Mouse (Mus musculus): ENCODE measurements around the gene Actl6a. TPM values are rescaled to one million over a fixed set of nuclear protein-coding genes. Genes with fewer than 3 reads are reported as not detected.
A peak's percentile ranks its signal among the peaks of the same experiment; 100 is the strongest.
"Not testable (repeated sequence)": the region's sequence is repeated elsewhere in the genome, so short reads cannot be mapped to it uniquely, and the experiment has no call there.

Gene Actl6a
- polyA plus RNA-seq, 1 experiment: 0.90 TPM

DNA sequence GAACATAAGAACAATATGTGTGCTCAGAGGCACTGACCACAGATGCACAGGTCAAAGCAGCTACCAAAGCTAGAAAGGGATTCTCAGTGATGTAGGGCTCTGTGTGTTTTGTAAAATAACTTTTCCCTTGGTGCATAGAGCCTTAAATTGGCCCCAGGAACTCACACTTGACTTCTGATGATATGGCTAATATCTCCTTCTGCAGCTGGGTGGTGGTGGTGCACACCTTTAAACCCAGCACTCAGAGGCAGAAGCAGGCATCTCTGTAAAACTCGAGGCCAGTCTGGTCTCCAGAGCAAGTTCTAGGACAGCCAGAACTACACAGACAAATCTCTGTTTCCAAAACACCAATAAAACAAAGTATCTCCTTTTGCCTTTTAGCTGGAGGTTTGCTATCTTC lies 15.2 kb upstream of the Actl6a start:
- peak; percentile 62 for TF ChIP-seq TAL1 (IDR thresholded peaks at IDR 0.05; ENCODE audit: low read length)
- TF ChIP-seq GATA1 (IDR thresholded peaks at IDR 0.05; ENCODE audit: low read length): no peak
- H3K4me1 ChIP-seq (ENCODE audit: control insufficient read depth): peaks cover 82% of the 10 kb centered on the region

DNA sequence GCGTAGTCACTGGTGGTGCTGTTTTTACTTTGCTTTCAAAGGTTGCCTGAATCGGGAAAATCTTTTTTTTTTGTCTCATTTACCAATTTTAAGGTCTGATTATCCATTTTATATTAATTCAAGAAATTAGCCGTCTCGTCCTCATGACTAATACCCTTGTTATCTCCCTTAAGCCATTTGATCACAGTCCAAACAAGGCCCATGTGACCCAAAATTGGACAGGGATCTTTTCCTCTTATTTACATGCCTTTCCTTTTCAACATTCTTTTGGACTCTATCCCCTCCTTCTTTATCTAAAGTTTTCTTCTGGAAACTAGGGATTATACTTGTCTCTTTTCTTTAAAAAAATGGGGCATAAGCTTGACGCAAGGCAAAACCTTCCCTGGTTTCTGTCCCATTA lies 14.3 kb upstream of the Actl6a start:
- TF ChIP-seq TAL1 (IDR thresholded peaks at IDR 0.05; ENCODE audit: low read length) (no peak), GATA1 (IDR thresholded peaks at IDR 0.05; ENCODE audit: low read length) (no peak)
- Histone ChIP-seq H3K4me1 (ENCODE audit: control insufficient read depth) (peaks cover 82% of the 10 kb centered on the region), H3K4me3 (replicated peaks) (no peak overlapping the region), H3K36me3 (ENCODE audit: control insufficient read depth) (no peaks in the 10 kb centered on the region), H3K27me3 (ENCODE audit: control insufficient read depth) (no peaks in the 10 kb centered on the region), H3K9me3 (ENCODE audit: control insufficient read depth, low read length) (no peaks in the 10 kb centered on the region)

More for the DNA sequence above, 15.2 kb upstream of the Actl6a start:
- no peaks in the 10 kb centered on the region for H3K36me3 ChIP-seq (ENCODE audit: control insufficient read depth)
- H3K4me3 ChIP-seq (replicated peaks): peak overlapping the region; percentile 44
- no peaks in the 10 kb centered on the region for H3K9me3 ChIP-seq (ENCODE audit: control insufficient read depth, low read length)
- H3K27me3 ChIP-seq (ENCODE audit: control insufficient read depth): no peaks in the 10 kb centered on the region

DNA sequence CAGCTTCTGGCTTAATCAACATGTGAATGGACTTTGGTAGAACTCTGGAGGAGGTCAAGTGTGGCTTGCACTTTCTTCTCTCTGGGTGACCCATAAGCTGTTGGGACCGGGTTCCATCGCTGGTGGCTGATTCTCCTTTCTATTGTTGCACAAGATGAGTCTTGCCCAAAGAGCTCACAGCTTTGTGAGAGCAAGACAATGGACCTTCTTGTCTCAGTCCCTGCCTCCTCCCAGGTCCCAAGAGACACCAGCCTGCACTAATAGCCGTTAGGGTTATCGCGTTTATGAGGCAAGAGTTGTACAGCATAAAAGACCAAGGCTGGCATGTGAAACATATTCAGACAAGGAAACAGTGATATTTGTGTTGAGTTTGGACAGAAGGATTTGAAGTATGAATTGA lies 11.9 kb upstream of the Actl6a start:
- TF ChIP-seq TAL1 (IDR thresholded peaks at IDR 0.05; ENCODE audit: low read length): no peak
- H3K9me3 ChIP-seq (ENCODE audit: control insufficient read depth, low read length): no peaks in the 10 kb centered on the region
- no peaks in the 10 kb centered on the region for H3K27me3 ChIP-seq (ENCODE audit: control insufficient read depth)

DNA sequence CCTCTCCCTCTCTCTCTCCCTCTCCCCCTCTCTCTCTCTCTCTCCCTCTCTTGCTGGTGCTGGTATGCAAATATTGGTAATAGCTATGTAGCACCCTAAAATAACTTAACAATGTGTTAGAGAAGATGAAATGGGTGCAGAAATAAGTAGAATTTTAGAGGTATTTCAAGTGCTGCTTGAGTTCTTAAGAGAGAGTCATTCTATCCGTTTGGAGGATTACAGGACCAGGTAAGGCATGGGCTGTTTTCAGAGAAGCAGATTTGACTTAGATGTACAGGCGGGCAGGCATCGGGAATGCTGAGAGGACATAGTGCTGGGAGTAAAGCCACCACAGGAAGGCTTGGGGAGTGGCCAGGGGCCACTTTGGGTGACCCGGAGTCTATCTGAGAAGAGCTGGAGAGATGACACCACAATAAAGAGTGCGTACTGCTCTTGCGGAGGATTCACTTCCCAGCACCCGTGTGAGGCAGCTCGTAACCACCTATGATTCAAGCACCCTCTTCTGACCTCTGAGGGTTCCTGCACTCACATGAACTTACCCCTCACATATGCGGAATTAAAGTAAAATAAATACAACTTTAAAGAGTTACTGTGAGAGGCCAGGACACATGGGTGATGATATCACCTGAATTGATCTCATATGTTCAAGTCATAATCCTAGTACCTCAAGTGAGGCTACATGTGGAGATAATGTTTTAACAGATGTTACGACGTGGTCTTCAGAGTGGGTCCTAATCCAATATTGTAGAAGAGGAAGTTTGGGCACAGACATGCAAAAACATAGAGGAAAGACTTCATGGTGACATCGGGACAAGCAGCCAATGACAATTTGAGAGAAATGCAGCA lies 11.1 kb upstream of the Actl6a start:
- Histone ChIP-seq H3K4me3 (replicated peaks) (peak overlapping the region; percentile 49), H3K36me3 (ENCODE audit: control insufficient read depth) (no peaks in the 10 kb centered on the region), H3K27me3 (ENCODE audit: control insufficient read depth) (no peaks in the 10 kb centered on the region), H3K4me1 (ENCODE audit: control insufficient read depth) (peaks cover 65% of the 10 kb centered on the region), H3K9me3 (ENCODE audit: control insufficient read depth, low read length) (no peaks in the 10 kb centered on the region)
- TF ChIP-seq TAL1 (IDR thresholded peaks at IDR 0.05; ENCODE audit: low read length): no peak
- no peak for TF ChIP-seq GATA1 (IDR thresholded peaks at IDR 0.05; ENCODE audit: low read length)

More for the DNA sequence above, 11.9 kb upstream of the Actl6a start:
- Histone ChIP-seq H3K36me3 (ENCODE audit: control insufficient read depth) (no peaks in the 10 kb centered on the region), H3K4me1 (ENCODE audit: control insufficient read depth) (peaks cover 73% of the 10 kb centered on the region), H3K4me3 (replicated peaks) (no peak overlapping the region)

DNA sequence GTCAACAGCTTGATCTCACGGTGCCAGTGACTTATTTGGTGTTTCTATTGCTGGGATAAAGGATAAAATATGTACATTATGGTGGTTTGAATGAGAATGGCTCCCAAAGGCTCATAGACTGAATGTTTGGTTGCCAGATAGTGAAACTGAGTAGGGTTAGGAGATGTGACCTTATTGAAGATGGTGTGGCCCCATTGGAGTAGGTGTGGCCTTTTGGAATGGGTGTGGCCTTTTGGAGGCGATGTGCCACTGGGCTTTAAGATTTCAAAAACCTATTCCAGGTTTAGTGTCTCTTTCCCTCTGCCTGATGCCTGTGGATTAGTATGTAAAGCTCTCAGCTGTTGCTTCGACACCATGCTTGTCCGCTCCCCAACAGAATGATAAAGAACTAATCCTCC lies 10.5 kb upstream of the Actl6a start:
- TF ChIP-seq GATA1 (IDR thresholded peaks at IDR 0.05; ENCODE audit: low read length) (no peak), TAL1 (IDR thresholded peaks at IDR 0.05; ENCODE audit: low read length) (no peak)
- no peaks in the 10 kb centered on the region for H3K36me3 ChIP-seq (ENCODE audit: control insufficient read depth)
- H3K4me3 ChIP-seq (replicated peaks): peak overlapping the region; percentile 49

DNA sequence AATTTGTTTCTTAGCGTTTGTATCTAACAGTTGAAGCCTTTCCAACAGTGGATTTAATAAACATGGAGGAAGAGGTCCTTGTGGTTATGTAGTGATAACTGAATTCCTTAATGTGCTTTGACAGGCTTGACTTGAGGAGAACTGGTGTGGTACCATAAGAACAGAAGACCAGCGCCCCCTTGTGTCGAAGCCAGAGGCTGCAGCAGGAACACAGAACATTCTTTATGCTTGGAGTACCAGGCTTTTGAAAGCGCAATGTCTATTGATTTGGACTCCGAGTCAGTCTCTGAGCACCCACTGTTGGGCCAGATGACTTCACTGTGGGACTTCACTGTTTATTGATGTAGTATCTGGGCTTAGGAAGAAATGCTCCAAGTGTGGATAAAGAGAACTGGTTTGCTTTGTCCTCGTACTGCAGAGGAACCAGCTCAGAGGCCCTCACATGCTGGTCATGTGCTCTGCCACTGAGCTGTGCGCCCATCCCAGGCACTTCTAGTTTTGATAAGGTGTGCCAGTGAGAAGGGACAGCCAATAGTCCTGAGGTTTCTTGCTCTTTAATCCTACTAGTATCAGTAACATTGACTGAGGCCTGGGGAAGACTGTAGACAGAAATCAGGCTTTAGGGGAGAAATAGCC lies 7.8 kb upstream of the Actl6a start:
- no peak for TF ChIP-seq TAL1 (IDR thresholded peaks at IDR 0.05; ENCODE audit: low read length)
- TF ChIP-seq GATA1 (IDR thresholded peaks at IDR 0.05; ENCODE audit: low read length): no peak
- Histone ChIP-seq H3K36me3 (ENCODE audit: control insufficient read depth) (no peaks in the 10 kb centered on the region), H3K4me3 (replicated peaks) (no peak overlapping the region), H3K9me3 (ENCODE audit: control insufficient read depth, low read length) (no peaks in the 10 kb centered on the region), H3K4me1 (ENCODE audit: control insufficient read depth) (peaks cover 38% of the 10 kb centered on the region), H3K27me3 (ENCODE audit: control insufficient read depth) (no peaks in the 10 kb centered on the region)

More for the DNA sequence above, 10.5 kb upstream of the Actl6a start:
- Histone ChIP-seq H3K9me3 (ENCODE audit: control insufficient read depth, low read length) (no peaks in the 10 kb centered on the region), H3K4me1 (ENCODE audit: control insufficient read depth) (peaks cover 59% of the 10 kb centered on the region), H3K27me3 (ENCODE audit: control insufficient read depth) (no peaks in the 10 kb centered on the region)

DNA sequence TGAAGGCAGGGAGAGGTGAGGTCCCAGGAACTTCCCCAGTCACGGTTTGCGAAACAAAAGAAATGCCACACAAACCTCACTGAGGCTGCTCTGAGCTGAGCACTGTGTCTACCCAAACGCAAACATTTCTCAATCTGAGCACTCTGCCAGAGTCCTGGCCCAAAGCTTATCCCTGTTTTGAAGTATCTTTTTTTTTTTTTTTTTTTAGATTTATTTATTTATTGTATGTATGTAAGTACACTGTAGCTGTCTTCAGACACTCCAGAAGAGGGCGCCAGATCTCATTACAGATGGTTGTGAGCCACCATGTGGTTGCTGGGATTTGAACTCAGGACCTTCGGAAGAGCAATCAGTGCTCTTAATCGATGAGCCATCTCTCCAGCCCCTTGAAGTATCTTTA lies 2.1 kb upstream of the Actl6a start:
- not testable (repeated sequence) for H3K27me3 ChIP-seq (ENCODE audit: control insufficient read depth); H3K36me3 ChIP-seq (ENCODE audit: control insufficient read depth); H3K4me3 ChIP-seq (replicated peaks); H3K9me3 ChIP-seq (ENCODE audit: control insufficient read depth, low read length)
- peaks cover 21% of the 10 kb centered on the region for H3K4me1 ChIP-seq (ENCODE audit: control insufficient read depth)

DNA sequence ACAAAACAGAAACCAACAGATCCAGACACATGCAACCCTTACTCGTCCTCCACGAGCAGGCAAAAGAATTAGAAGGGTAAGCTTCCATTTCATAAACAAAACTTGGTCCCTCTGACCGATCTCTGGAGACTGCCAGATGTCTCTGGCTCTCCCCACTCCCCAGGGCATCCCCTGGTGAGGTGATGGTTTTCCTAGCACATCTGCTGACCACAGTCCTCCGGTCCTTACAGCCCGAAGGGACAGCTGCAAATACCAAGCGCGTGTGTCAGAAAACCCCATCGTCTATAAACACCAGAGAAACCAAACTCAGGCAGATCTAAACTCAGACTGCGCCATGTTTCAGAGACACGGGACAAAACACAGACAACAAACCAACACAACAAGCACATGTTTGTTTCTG lies 1.5 kb upstream of the Actl6a start:
- not testable (repeated sequence) for H3K27me3 ChIP-seq (ENCODE audit: control insufficient read depth); H3K36me3 ChIP-seq (ENCODE audit: control insufficient read depth); H3K4me3 ChIP-seq (replicated peaks); H3K9me3 ChIP-seq (ENCODE audit: control insufficient read depth, low read length)
- H3K4me1 ChIP-seq (ENCODE audit: control insufficient read depth): peaks cover 24% of the 10 kb centered on the region

DNA sequence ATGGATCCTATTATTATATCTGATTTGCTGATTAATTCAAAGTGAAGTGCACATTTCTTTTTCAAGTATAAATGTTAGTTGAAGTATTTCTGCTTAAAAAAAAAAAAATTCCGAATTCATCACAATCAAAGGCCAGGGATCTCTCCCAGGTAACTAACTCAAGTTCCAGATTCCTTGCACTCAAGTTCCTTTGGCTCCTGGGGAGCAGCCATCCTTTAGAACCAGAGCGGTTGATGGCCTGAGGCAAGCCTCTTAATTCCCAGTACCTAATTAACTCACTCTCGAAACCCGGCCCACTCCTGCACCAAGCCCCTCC lies 1.9 kb downstream of the Actl6a start:
- H3K27me3 ChIP-seq (ENCODE audit: control insufficient read depth): no peaks in the 10 kb centered on the region
- H3K36me3 ChIP-seq (ENCODE audit: control insufficient read depth): peaks cover 27% of the 10 kb centered on the region
- TF ChIP-seq GATA1 (IDR thresholded peaks at IDR 0.05; ENCODE audit: low read length): no peak
- no peak for TF ChIP-seq TAL1 (IDR thresholded peaks at IDR 0.05; ENCODE audit: low read length)
- H3K4me1 ChIP-seq (ENCODE audit: control insufficient read depth): peaks cover 38% of the 10 kb centered on the region
- H3K4me3 ChIP-seq (replicated peaks): peak overlapping the region; percentile 87
- H3K9me3 ChIP-seq (ENCODE audit: control insufficient read depth, low read length): no peaks in the 10 kb centered on the region

All from erythroblast, embryonic 14.5 days (primary cell).